In genomic region chr6:64568599-64568998, GRCm38 (mm10) we compare ENCODE assay signal across 10 mouse cellular contexts.
A peak's percentile ranks its signal among the peaks of the same experiment; 100 is the strongest.
DNase-seq lines count a peak whose midpoint lies in the region; ATAC-seq and TF ChIP-seq lines count a peak whose summit lies in the region.
"Had no signal": no experiment of that assay in that cellular context is flagged by ENCODE, and none has a peak within 500 bp of the region (broad histone marks: within the 10 kb centered on the region; RNA-seq: fewer than 3 reads in every experiment).

No protein-coding gene starts in this region.

- peak; percentile 28 to 34 for DNase-seq in heart, postnatal 10 days
- DNase-seq in testis, postnatal 14 days (ENCODE audit: low spot score), result no peak
- peak; percentile 4 for DNase-seq in forelimb bud, embryonic 11.5 days (ENCODE audit: low read depth, low spot score)
- peak; percentile 11 for DNase-seq in retina, adult 2 months (ENCODE audit: low read depth, low spot score)
- DNase-seq in urinary bladder, postnatal 25 days (ENCODE audit: low spot score), result no peak

- H3K4me1 ChIP-seq in heart, embryonic 11.5 days (ENCODE audit: control insufficient read depth, insufficient read depth, low read length), result no peaks in the 10 kb centered on the region
- H3K4me1 ChIP-seq in testis, adult 2 months (ENCODE audit: control insufficient read depth, insufficient read depth, low read length), result no peaks in the 10 kb centered on the region
- no peaks in the 10 kb centered on the region for H3K4me1 ChIP-seq in forebrain, embryonic 13.5 days
- H3K4me1 ChIP-seq: hindbrain, embryonic 15.5 days had no signal

- no peak for TF ChIP-seq POLR2A in testis, adult 2 months (IDR thresholded peaks at IDR 0.05; ENCODE audit: control insufficient read depth, low read depth, low read length)

- H3K4me2 ChIP-seq in heart, embryonic 11.5 days, result no peak overlapping the region
- H3K4me2 ChIP-seq in forebrain, embryonic 13.5 days, result no peak overlapping the region
- H3K4me2 ChIP-seq: hindbrain, embryonic 15.5 days had no signal

- peak; percentile 32; the same call in 1 of the 2 replicates for TF ChIP-seq CTCF in testis, adult 2 months (IDR thresholded peaks at IDR 0.05; ENCODE audit: control insufficient read depth, insufficient read depth, insufficient replicate concordance, low read depth, low read length)

- no peak overlapping the region for H3K4me3 ChIP-seq in heart, embryonic 11.5 days (ENCODE audit: low read depth, low read length)
- no peak overlapping the region for H3K4me3 ChIP-seq in testis, adult 2 months (ENCODE audit: control insufficient read depth, low read depth, low read length)
- no peak overlapping the region for H3K4me3 ChIP-seq in forebrain, embryonic 13.5 days
- H3K4me3 ChIP-seq: hindbrain, embryonic 15.5 days; myocyte had no signal

- intact Hi-C loops in heart, postnatal 10 days (cut with DNase I), result no loop called here

- H3K36me3 ChIP-seq in heart, embryonic 11.5 days (ENCODE audit: control insufficient read depth, insufficient read depth, low read length), result no peaks in the 10 kb centered on the region
- H3K36me3 ChIP-seq in testis, adult 2 months (ENCODE audit: control insufficient read depth, insufficient read depth, low read length), result no peaks in the 10 kb centered on the region
- H3K36me3 ChIP-seq in forebrain, embryonic 13.5 days (ENCODE audit: poor library complexity, severe bottlenecking), result no peaks in the 10 kb centered on the region
- H3K36me3 ChIP-seq: hindbrain, embryonic 15.5 days had no signal

- H3K9me3 ChIP-seq in heart, embryonic 11.5 days (replicated peaks; ENCODE audit: control insufficient read depth, low read length), result no peaks in the 10 kb centered on the region
- H3K9me3 ChIP-seq in forebrain, embryonic 13.5 days (replicated peaks), result no peaks in the 10 kb centered on the region
- H3K9me3 ChIP-seq: hindbrain, embryonic 15.5 days had no signal

- H3K27me3 ChIP-seq in heart, embryonic 11.5 days (ENCODE audit: control insufficient read depth, insufficient read depth, low read length), result no peaks in the 10 kb centered on the region
- H3K27me3 ChIP-seq in testis, adult 2 months (ENCODE audit: control insufficient read depth, insufficient read depth, low read length), result no peaks in the 10 kb centered on the region
- no peaks in the 10 kb centered on the region for H3K27me3 ChIP-seq in forebrain, embryonic 13.5 days
- H3K27me3 ChIP-seq: hindbrain, embryonic 15.5 days had no signal

- WGBS in heart, embryonic 11.5 days (ENCODE audit: insufficient replicate concordance), result 49% methylated on average over 5 of the region's 5 CpGs
- 74% methylated on average over 5 of the region's 5 CpGs for WGBS in forebrain, embryonic 13.5 days

- no peak overlapping the region for H3K9ac ChIP-seq in heart, embryonic 11.5 days (ENCODE audit: low read depth, low read length)
- no peak overlapping the region for H3K9ac ChIP-seq in forebrain, embryonic 13.5 days
- H3K9ac ChIP-seq: hindbrain, embryonic 15.5 days had no signal

- no peak overlapping the region for H3K27ac ChIP-seq in heart, embryonic 11.5 days (ENCODE audit: low read depth, low read length)
- H3K27ac ChIP-seq in testis, adult 2 months (ENCODE audit: control insufficient read depth, insufficient read depth, low read depth, low read length), result no peak overlapping the region
- H3K27ac ChIP-seq in forebrain, embryonic 13.5 days, result no peak overlapping the region
- H3K27ac ChIP-seq: hindbrain, embryonic 15.5 days had no signal

- ATAC-seq in heart, embryonic 11.5 days (replicated peaks; ENCODE audit: insufficient number of reproducible peaks, low FRiP score, low TSS enrichment), result no peak
- ATAC-seq in forebrain, embryonic 13.5 days, result no peak

Comparison
In these comparisons a context has a peak if more than half of its experiments do, and no peak if none do; other contexts are left out.
1. DNase-seq: peak in heart, postnatal 10 days (2 of 2), forelimb bud, embryonic 11.5 days (single experiment) and retina, adult 2 months (single experiment); none in testis, postnatal 14 days (single experiment) and urinary bladder, postnatal 25 days (single experiment).